Mouse (Mus musculus) intestine, embryonic 15.5 days (tissue): ENCODE results near the gene Zmynd10. TPM values are rescaled to one million over a fixed set of nuclear protein-coding genes. Genes with fewer than 3 reads are reported as not detected.
A peak's percentile ranks its signal among the peaks of the same experiment; 100 is the strongest.

ENCODE experiments used
- ATAC-seq: fragments of 200-750 bp; cut with Nextera tagmentation; 2 replicates; pipeline ENCODE4 v1.8.0; 2017; ENCODE audit warnings: moderate TSS enrichment, moderate library complexity
- H3K27ac ChIP-seq: fragments of 300-500 bp; sonication (generic); 2 replicates; pipeline ENCODE4 v1.5.1; 2015; ENCODE audit warnings: mild to moderate bottlenecking, inconsistent platforms
- H3K27me3 ChIP-seq: fragments of 300-500 bp; sonication (generic); replicated peaks from 2 replicates; pipeline ENCODE4 v1.6.1; 2015; ENCODE audit warnings: inconsistent platforms
- H3K36me3 ChIP-seq: fragments of 300-500 bp; sonication (generic); 2 replicates; pipeline ENCODE4 v1.6.1; 2015; ENCODE audit warnings: inconsistent platforms
- H3K4me1 ChIP-seq: fragments of 300-500 bp; sonication (generic); replicated peaks from 2 replicates; pipeline ENCODE4 v1.6.1; 2015; ENCODE audit warnings: inconsistent platforms
- H3K4me2 ChIP-seq: fragments of 300-500 bp; sonication (generic); replicated peaks from 2 replicates; pipeline ENCODE4 v1.6.1; 2015; ENCODE audit warnings: mild to moderate bottlenecking, inconsistent platforms
- H3K4me3 ChIP-seq: fragments of 300-500 bp; sonication (generic); replicated peaks from 2 replicates; pipeline ENCODE4 v1.5.1; 2015; ENCODE audit warnings: inconsistent platforms
- H3K9ac ChIP-seq: fragments of 300-500 bp; sonication (generic); 2 replicates; pipeline ENCODE4 v1.6.1; 2015; ENCODE audit warnings: inconsistent platforms
- H3K9me3 ChIP-seq: fragments of 300-500 bp; sonication (generic); 2 replicates; pipeline ENCODE4 v1.6.1; 2016; ENCODE audit warnings: inconsistent platforms
- WGBS: fragments of 180-500 bp; shearing (Covaris S2); methylation state at CpG from one replicate; pipeline ENCODE4 v1.1.7; 2015; 5-methylcytosine and 5-hydroxymethylcytosine counted together
- polyA plus RNA-seq: library from polyadenylated mRNA; unstranded; fragments of >200 nt; fragmentation: Nextera tagmentation; extraction: Ambion mirVana; gene quantifications from 2 replicates; pipeline ENCODE4 v1.2.1, GENCODE M21; 2015

The Zmynd10 gene
- polyA plus RNA-seq, 1 experiment from 2014 or later: 0.68 TPM

DNA sequence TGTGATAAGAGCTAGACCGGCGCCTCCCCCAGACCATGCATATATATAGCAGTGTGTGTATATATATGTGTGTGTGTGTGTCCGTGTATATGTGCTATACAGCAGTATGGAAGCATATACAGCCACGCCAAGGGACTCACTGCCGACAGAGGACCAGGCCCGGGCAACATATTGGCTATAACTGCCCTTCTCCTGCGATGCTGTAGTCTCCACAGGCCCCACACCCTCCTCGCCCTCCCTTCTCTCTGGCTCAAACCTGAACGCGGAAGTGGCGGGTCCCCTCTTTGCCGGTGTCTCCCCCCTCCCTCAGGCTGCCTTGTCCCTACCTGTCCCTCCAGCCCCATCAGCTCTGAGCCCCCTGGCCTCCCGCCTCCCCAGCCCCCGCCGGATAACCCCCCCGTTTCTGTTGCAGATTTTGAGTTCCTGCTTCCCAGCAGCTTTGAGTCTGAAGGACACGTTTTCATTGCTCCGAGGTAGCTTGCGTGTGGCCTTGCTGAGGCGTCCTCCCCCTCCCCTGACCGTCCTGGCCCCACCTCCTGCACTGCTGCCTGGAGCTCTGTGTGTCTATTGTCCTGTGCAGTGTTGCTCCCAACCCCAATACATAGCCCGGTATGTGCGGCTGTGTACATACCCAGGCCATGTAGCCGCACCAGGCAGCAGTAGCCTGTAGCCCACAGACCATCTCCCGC lies 25.2 kb upstream of the Zmynd10 start:
- peak; percentile 56 for ATAC-seq
- H3K27ac ChIP-seq: no peak overlapping the region; the same call in 1 of the 2 replicates
- no peaks in the 10 kb centered on the region for H3K36me3 ChIP-seq
- H3K4me3 ChIP-seq: peak overlapping the region; percentile 11
- peak overlapping the region; percentile 62 for H3K4me2 ChIP-seq
- H3K27me3 ChIP-seq: peaks cover 7% of the 10 kb centered on the region; the same call in 1 of the 2 replicates
- 0 out of 2 replicates have a peak overlapping the region, but pooled peaks have one; percentile 23 for H3K9ac ChIP-seq
- peaks cover 29% of the 10 kb centered on the region for H3K4me1 ChIP-seq
- H3K9me3 ChIP-seq: no peaks in the 10 kb centered on the region
- WGBS: 16% methylated on average over 25 of the region's 25 CpGs

DNA sequence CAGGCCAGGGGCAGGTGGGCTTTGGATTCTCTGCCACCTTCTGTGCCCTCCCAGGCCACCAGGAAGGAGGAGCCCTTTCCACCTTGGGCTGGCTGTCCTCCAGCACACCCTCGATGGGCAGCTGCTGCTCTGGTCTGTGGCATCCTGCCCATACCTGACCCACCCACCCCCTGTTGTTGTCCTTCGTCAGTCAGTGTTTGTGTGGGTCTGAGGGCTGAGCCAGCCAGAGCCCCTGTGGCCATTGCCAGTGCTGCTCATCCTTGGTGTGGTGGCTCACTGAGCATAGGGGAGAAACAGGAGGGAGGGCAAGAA lies 24.7 kb upstream of the Zmynd10 start:
- Histone ChIP-seq H3K9ac (0 out of 2 replicates have a peak overlapping the region, but pooled peaks have one; percentile 23), H3K27me3 (peaks cover 7% of the 10 kb centered on the region; the same call in 1 of the 2 replicates), H3K27ac (no peak overlapping the region), H3K4me2 (peak overlapping the region; percentile 62), H3K36me3 (no peaks in the 10 kb centered on the region), H3K4me3 (peak overlapping the region; percentile 11; the same call in 1 of the 2 replicates), H3K4me1 (peaks cover 33% of the 10 kb centered on the region), H3K9me3 (no peaks in the 10 kb centered on the region)
- 28% methylated on average over 2 of the region's 2 CpGs for WGBS
- ATAC-seq: peak; percentile 1

DNA sequence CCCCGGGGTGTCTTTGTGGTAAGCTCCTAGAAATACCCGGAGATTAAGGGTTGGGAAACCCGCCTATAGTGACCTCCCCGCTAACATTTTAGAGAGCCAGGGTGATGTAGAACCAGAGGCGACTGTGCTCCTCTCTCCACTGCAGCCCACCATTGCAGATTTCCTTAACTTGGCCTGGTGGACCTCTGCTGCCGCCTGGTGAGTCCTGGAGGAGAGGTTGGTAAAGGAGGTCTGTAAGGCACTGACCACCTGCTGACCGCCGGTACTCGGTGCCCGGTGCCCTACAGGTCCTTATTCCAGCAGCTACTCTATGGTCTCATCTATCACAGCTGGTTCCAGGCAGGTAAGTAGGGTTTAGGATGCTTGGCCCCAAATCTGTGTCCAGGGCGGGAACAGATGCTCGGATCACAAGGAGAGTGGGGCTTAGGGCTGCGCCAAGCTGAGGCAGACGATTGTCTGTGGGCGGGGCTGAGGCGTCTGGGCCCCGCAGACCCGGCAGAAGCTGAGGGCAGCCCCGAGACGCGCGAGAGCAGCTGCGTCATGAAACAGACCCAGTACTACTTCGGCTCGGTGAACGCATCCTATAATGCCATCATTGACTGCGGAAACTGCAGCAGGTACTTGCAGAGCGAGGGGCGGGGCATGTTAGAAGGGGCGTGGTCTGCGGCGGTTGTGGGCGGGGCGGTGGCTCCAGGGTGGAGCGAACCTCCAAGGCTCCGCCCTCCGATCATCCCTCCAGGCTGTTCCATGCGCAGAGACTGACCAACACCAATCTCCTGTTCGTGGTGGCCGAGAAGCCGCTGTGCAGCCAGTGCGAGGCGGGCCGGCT lies 20.7 kb upstream of the Zmynd10 start:
- H3K27ac ChIP-seq: no peak overlapping the region
- peak overlapping the region; percentile 39 for H3K4me3 ChIP-seq
- peaks cover 28% of the 10 kb centered on the region for H3K4me1 ChIP-seq
- no peaks in the 10 kb centered on the region for H3K9me3 ChIP-seq
- peak overlapping the region; percentile 88 for H3K4me2 ChIP-seq
- ATAC-seq: peak; percentile 77
- WGBS: 6% methylated on average over 44 of the region's 44 CpGs
- H3K27me3 ChIP-seq: peaks cover 7% of the 10 kb centered on the region
- H3K36me3 ChIP-seq: no peaks in the 10 kb centered on the region
- peak overlapping the region; percentile 37; the same call in 1 of the 2 replicates for H3K9ac ChIP-seq

DNA sequence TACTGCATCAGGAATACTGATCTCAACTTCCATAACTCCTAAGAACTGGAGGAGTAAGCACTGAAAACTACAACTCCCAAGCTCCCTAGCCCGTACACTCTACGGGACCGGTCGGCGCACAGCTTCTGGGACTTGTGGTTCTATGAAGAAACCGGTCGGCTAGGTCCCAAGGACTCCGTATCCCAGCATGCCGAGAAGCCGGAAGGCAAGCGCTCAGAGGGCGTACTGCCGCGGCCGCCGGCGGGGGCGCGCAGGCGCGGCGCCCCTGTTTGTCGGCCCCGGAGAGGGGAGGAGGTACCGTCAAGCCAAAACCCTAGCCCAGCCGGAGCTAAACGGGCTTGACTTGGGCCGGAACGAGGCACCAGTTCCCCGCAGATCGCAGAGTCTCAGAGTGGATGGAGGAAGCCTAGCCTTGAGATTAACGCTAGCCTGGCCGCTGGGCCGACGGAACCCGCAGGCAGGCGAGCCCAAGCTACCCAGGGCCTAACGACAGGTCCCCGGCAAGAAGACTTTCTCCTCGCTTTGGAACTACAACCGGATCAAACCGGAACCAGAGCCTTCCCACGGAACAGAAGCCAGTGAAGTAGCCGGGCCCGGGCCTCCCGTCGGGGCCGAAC lies 13.2 kb upstream of the Zmynd10 start, which contains the start of gene Tmem115:
Gene Tmem115 (plus strand): TSS at position 155 of the 617 bp plus-strand sequence.
- Histone ChIP-seq H3K36me3 (peaks cover 10% of the 10 kb centered on the region; the same call in 1 of the 2 replicates), H3K27me3 (no peaks in the 10 kb centered on the region), H3K4me1 (peaks cover 21% of the 10 kb centered on the region), H3K27ac (peak within 1 kb of the TSS; percentile 79), H3K4me3 (peak within 1 kb of the TSS; percentile 76), H3K4me2 (peak within 1 kb of the TSS; percentile 92), H3K9ac (peak within 1 kb of the TSS; percentile 79), H3K9me3 (no peaks in the 10 kb centered on the region)
- under 1% methylated on average over 48 of the region's 48 CpGs for WGBS
- ATAC-seq: peak; percentile 98

DNA sequence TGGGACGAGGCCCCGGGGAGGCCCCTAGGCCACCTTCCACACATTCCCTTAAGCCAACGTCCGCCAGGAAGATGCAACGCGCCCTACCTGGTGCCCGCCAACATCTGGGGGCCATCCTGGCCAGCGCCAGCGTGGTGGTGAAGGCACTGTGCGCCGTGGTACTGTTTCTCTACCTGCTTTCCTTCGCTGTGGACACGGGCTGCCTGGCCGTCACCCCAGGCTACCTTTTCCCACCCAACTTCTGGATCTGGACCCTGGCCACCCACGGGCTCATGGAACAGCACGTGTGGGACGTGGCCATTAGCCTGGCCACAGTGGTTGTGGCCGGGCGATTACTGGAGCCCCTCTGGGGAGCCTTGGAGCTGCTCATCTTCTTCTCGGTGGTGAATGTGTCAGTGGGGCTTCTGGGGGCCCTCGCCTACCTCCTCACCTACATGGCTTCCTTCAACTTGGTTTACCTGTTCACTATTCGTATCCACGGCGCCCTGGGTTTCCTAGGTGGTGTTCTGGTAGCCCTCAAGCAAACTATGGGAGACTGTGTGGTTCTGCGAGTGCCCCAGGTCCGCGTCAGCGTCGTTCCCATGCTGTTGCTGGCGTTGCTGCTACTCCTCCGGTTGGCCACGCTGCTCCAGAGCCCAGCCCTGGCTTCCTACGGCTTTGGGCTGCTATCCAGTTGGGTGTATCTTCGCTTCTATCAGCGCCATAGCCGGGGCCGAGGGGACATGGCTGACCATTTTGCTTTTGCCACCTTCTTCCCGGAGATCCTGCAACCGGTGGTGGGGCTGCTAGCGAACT lies 12.5 kb upstream of the Zmynd10 start:
- Histone ChIP-seq H3K4me1 (peaks cover 21% of the 10 kb centered on the region), H3K27ac (peak overlapping the region; percentile 79), H3K36me3 (peaks cover 10% of the 10 kb centered on the region; the same call in 1 of the 2 replicates), H3K9me3 (no peaks in the 10 kb centered on the region), H3K4me2 (peak overlapping the region; percentile 92), H3K27me3 (no peaks in the 10 kb centered on the region), H3K4me3 (peak overlapping the region; percentile 76), H3K9ac (peak overlapping the region; percentile 79)
- peak; percentile 3 for ATAC-seq
- WGBS: under 1% methylated on average over 40 of the region's 40 CpGs

DNA sequence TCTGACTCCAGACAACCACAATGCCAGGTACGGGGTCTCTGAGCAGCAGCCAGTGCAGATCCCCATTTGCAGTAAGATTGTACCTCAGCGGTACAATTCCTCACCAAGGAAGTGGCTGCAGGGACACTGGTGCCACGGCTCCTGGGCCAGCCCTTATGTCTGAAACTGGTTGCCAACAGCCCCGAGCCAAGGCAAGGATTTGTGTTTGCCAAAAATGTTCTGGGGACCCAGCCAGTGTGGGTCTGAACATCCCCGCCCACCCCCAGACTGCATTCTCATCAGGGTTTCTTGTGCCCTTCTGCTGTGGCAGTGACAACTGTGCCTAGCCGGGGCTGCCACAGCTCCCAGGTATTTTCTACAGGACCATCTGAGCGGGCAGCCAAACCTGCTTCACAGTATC lies 8.9 kb upstream of the Zmynd10 start:
- H3K9me3 ChIP-seq: no peaks in the 10 kb centered on the region
- no peaks in the 10 kb centered on the region for H3K27me3 ChIP-seq
- H3K4me3 ChIP-seq: no peak overlapping the region
- H3K9ac ChIP-seq: no peak overlapping the region
- no peak overlapping the region for H3K27ac ChIP-seq
- H3K36me3 ChIP-seq: peaks cover 14% of the 10 kb centered on the region; the same call in 1 of the 2 replicates
- ATAC-seq: no peak
- no peak overlapping the region for H3K4me2 ChIP-seq
- 93% methylated on average over 7 of the region's 7 CpGs for WGBS
- peaks cover 37% of the 10 kb centered on the region for H3K4me1 ChIP-seq

DNA sequence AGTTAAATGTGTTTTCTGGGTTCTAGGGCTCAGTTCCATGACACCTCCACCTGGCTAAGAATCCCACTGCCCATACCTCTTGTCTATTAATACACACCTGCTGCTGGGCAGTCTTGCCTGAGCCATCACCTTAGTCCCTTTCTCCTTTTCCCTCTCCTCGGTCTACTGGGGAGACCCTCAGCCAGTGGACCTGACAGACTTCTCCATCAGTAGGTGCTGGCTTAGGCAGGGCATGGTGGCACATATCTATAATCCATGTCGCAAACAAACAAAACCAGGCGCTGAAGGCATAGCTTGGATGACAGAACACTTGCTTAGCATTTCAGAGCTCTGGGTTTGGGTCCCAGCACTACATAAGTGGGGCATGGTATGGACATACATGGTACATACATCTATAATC lies 8.4 kb upstream of the Zmynd10 start:
- 89% methylated on average over 3 of the region's 3 CpGs for whole genome bisulfite sequencing
- no peak overlapping the region for H3K9ac ChIP-seq
- H3K27me3 ChIP-seq: no peaks in the 10 kb centered on the region
- ATAC-seq: no peak
- no peak overlapping the region for H3K27ac ChIP-seq
- peaks cover 14% of the 10 kb centered on the region; the same call in 1 of the 2 replicates for H3K36me3 ChIP-seq
- H3K9me3 ChIP-seq: no peaks in the 10 kb centered on the region
- no peak overlapping the region for H3K4me3 ChIP-seq
- peaks cover 37% of the 10 kb centered on the region for H3K4me1 ChIP-seq
- H3K4me2 ChIP-seq: no peak overlapping the region

DNA sequence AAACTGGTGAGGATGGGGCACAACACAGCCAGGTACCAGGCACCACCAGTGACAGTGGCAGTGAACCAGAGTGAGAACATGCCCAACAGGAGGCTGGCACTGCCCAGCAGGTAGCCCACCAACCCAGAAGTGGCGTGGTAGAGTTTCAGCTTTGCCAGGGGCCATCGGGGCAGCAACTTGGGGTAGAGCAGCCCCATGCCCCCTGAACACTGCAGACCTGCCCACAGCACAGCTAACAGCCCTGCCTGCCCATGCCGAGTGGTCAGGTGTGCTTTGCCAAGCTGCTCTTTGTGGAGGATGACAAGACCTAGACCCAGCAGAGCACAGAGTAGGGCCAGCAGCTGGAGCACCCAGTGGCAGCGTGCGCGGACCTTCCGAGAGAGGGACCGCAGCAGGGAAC lies 7.2 kb upstream of the Zmynd10 start:
- WGBS: 93% methylated on average over 8 of the region's 8 CpGs

DNA sequence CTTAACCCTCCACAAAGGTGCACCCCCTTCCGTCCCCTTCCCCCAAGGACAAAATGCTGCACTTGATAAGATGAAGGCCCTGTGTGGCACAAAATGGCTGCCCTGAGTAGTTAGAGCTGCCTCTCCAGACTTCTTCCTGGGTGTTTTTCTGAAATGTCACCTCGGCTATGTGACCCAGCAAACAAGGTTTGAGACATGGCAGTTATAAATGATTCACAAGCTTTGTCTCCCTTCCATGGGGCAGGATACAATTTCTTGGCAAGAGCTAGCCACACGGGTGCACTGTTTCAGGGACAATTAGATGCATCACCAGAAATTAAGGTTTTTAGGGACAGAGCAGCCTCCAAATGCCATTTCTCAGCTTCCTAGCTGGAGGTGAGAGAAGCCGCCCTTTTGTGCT lies 6.7 kb upstream of the Zmynd10 start:
- 73% methylated on average over 4 of the region's 4 CpGs for WGBS
- Histone ChIP-seq H3K9ac (no peak overlapping the region), H3K4me1 (peaks cover 37% of the 10 kb centered on the region), H3K9me3 (no peaks in the 10 kb centered on the region), H3K27me3 (no peaks in the 10 kb centered on the region), H3K36me3 (peaks cover 18% of the 10 kb centered on the region; the same call in 1 of the 2 replicates), H3K4me3 (no peak overlapping the region), H3K4me2 (peak overlapping the region; percentile 83; the same call in 1 of the 2 replicates), H3K27ac (no peak overlapping the region)
- no peak for ATAC-seq

More for the DNA sequence above, 7.2 kb upstream of the Zmynd10 start:
- H3K4me2 ChIP-seq: no peak overlapping the region
- H3K9ac ChIP-seq: no peak overlapping the region
- peaks cover 37% of the 10 kb centered on the region for H3K4me1 ChIP-seq
- no peak overlapping the region for H3K27ac ChIP-seq
- H3K27me3 ChIP-seq: no peaks in the 10 kb centered on the region
- ATAC-seq: no peak
- H3K36me3 ChIP-seq: peaks cover 18% of the 10 kb centered on the region; the same call in 1 of the 2 replicates
- H3K9me3 ChIP-seq: no peaks in the 10 kb centered on the region
- no peak overlapping the region for H3K4me3 ChIP-seq

DNA sequence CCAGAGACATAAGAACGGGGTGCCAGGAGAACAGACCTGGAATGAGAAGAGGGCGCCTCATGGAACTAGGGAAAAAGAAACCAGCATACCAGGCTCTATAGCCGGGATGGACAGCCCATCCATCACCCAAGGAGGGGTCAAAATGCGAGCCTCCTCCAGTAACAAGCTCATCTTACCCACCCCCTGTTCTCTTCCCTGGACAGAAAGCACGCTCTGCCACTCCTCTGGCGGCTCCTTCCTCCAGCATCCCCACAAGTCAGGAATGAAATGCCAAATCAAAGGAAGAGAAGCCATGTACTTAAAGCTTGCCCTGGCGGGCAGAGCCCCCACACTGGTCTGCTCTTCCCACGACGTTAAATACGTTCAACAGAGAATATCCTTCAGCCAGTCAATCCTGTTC lies 6.1 kb upstream of the Zmynd10 start:
- Histone ChIP-seq H3K27ac (peak overlapping the region; percentile 13; the same call in 1 of the 2 replicates), H3K4me1 (peaks cover 31% of the 10 kb centered on the region), H3K9ac (no peak overlapping the region), H3K36me3 (peaks cover 18% of the 10 kb centered on the region; the same call in 1 of the 2 replicates), H3K9me3 (no peaks in the 10 kb centered on the region), H3K4me3 (peak overlapping the region; percentile 59; the same call in 1 of the 2 replicates), H3K4me2 (peak overlapping the region; percentile 83), H3K27me3 (no peaks in the 10 kb centered on the region)
- 30% methylated on average over 10 of the region's 10 CpGs for WGBS
- ATAC-seq: no peak
